Mouse (Mus musculus): ENCODE measurements around the gene Synrg. TPM values are rescaled to one million over a fixed set of nuclear protein-coding genes. Genes with fewer than 3 reads are reported as not detected.
A peak's percentile ranks its signal among the peaks of the same experiment; 100 is the strongest.

Synrg gene
- polyA plus RNA-seq, 1 experiment from 2014 or later, result 26.2 TPM

- H3K9me3 ChIP-seq (ENCODE audit: control insufficient read depth, low read length), result no peaks in the 10 kb centered on the region
- H3K4me2 ChIP-seq (replicated peaks), result 0 out of 2 replicates have a peak overlapping the region, but pooled peaks have one; percentile 0
- H3K4me1 ChIP-seq (replicated peaks; ENCODE audit: control insufficient read depth, insufficient read depth, low read length), result peaks cover 28% of the 10 kb centered on the region
- no peak overlapping the region for H3K4me3 ChIP-seq (replicated peaks; ENCODE audit: low read length)
- H3K36me3 ChIP-seq (replicated peaks; ENCODE audit: control insufficient read depth, insufficient read depth), result peaks cover 38% of the 10 kb centered on the region
- H3K9ac ChIP-seq, result peak overlapping the region; percentile 25; the same call in 1 of the 2 replicates
- H3K27ac ChIP-seq, result peak overlapping the region; percentile 86
- H3K27me3 ChIP-seq (ENCODE audit: control insufficient read depth, insufficient read depth, low read length), result no peaks in the 10 kb centered on the region
- DNase-seq (ENCODE audit: low spot score) (peak; percentile 78), ATAC-seq (ENCODE audit: low FRiP score) (peak; percentile 85)
- WGBS, result 13% methylated on average over 14 of the region's 14 CpGs
Measured at GRCm38 (mm10) chr11:84042808-84043762, 78.9 kb downstream of the Synrg start.

GRCm38 (mm10) chr11:84044988-84045387 is 80.8 kb downstream of the Synrg start:
- Histone ChIP-seq H3K4me3 (replicated peaks; ENCODE audit: low read length) (no peak overlapping the region), H3K9me3 (ENCODE audit: control insufficient read depth, low read length) (no peaks in the 10 kb centered on the region), H3K27ac (no peak overlapping the region), H3K4me2 (replicated peaks) (no peak overlapping the region), H3K4me1 (replicated peaks; ENCODE audit: control insufficient read depth, insufficient read depth, low read length) (peaks cover 28% of the 10 kb centered on the region), H3K36me3 (replicated peaks; ENCODE audit: control insufficient read depth, insufficient read depth) (peaks cover 21% of the 10 kb centered on the region), H3K9ac (no peak overlapping the region), H3K27me3 (ENCODE audit: control insufficient read depth, insufficient read depth, low read length) (no peaks in the 10 kb centered on the region)
- no peak for ATAC-seq (ENCODE audit: low FRiP score)
- WGBS, result 36% methylated on average over 1 of the region's 1 CpGs
- no peak for DNase-seq (ENCODE audit: low spot score)

GRCm38 (mm10) chr11:84047270-84047669 is 83.0 kb downstream of the Synrg start:
- no peak overlapping the region for H3K4me2 ChIP-seq (replicated peaks)
- DNase-seq (ENCODE audit: low spot score) (no peak), ATAC-seq (ENCODE audit: low FRiP score) (no peak)
- no peak overlapping the region for H3K4me3 ChIP-seq (replicated peaks; ENCODE audit: low read length)
- no peak overlapping the region for H3K9ac ChIP-seq
- no peaks in the 10 kb centered on the region for H3K9me3 ChIP-seq (ENCODE audit: control insufficient read depth, low read length)
- H3K27me3 ChIP-seq (ENCODE audit: control insufficient read depth, insufficient read depth, low read length), result no peaks in the 10 kb centered on the region
- H3K4me1 ChIP-seq (replicated peaks; ENCODE audit: control insufficient read depth, insufficient read depth, low read length), result peaks cover 28% of the 10 kb centered on the region
- WGBS, result 68% methylated on average over 4 of the region's 4 CpGs
- H3K36me3 ChIP-seq (replicated peaks; ENCODE audit: control insufficient read depth, insufficient read depth), result no peaks in the 10 kb centered on the region
- H3K27ac ChIP-seq, result no peak overlapping the region

GRCm38 (mm10) chr11:84048411-84048810 is 84.2 kb downstream of the Synrg start:
- ATAC-seq (ENCODE audit: low FRiP score) (no peak), DNase-seq (ENCODE audit: low spot score) (no peak)
- H3K9me3 ChIP-seq (ENCODE audit: control insufficient read depth, low read length), result no peaks in the 10 kb centered on the region
- no peak overlapping the region for H3K4me2 ChIP-seq (replicated peaks)
- H3K27me3 ChIP-seq (ENCODE audit: control insufficient read depth, insufficient read depth, low read length), result no peaks in the 10 kb centered on the region
- H3K4me3 ChIP-seq (replicated peaks; ENCODE audit: low read length), result no peak overlapping the region
- peaks cover 18% of the 10 kb centered on the region for H3K4me1 ChIP-seq (replicated peaks; ENCODE audit: control insufficient read depth, insufficient read depth, low read length)
- H3K27ac ChIP-seq, result no peak overlapping the region
- 50% methylated on average over 10 of the region's 10 CpGs for WGBS
- no peak overlapping the region for H3K9ac ChIP-seq
- H3K36me3 ChIP-seq (replicated peaks; ENCODE audit: control insufficient read depth, insufficient read depth), result no peaks in the 10 kb centered on the region

GRCm38 (mm10) chr11:84053055-84053454 is 88.8 kb downstream of the Synrg start:
- Histone ChIP-seq H3K36me3 (replicated peaks; ENCODE audit: control insufficient read depth, insufficient read depth) (no peaks in the 10 kb centered on the region), H3K4me1 (replicated peaks; ENCODE audit: control insufficient read depth, insufficient read depth, low read length) (no peaks in the 10 kb centered on the region; the same call in 1 of the 2 replicates), H3K27me3 (ENCODE audit: control insufficient read depth, insufficient read depth, low read length) (no peaks in the 10 kb centered on the region), H3K9ac (no peak overlapping the region), H3K4me2 (replicated peaks) (no peak overlapping the region), H3K27ac (no peak overlapping the region), H3K4me3 (replicated peaks; ENCODE audit: low read length) (no peak overlapping the region), H3K9me3 (ENCODE audit: control insufficient read depth, low read length) (no peaks in the 10 kb centered on the region)
- no peak for DNase-seq (ENCODE audit: low spot score)
- WGBS, result 87% methylated on average over 7 of the region's 7 CpGs
- no peak for ATAC-seq (ENCODE audit: low FRiP score)

- DNase-seq (ENCODE audit: low spot score) (peak; percentile 64), ATAC-seq (ENCODE audit: low FRiP score) (0 out of 2 replicates have a peak, but pooled peaks have one; percentile 46)
- Histone ChIP-seq H3K9me3 (ENCODE audit: control insufficient read depth, low read length) (no peaks in the 10 kb centered on the region), H3K27ac (peak overlapping the region; percentile 22; the same call in 1 of the 2 replicates), H3K4me2 (replicated peaks) (no peak overlapping the region), H3K36me3 (replicated peaks; ENCODE audit: control insufficient read depth, insufficient read depth) (no peaks in the 10 kb centered on the region), H3K27me3 (ENCODE audit: control insufficient read depth, insufficient read depth, low read length) (no peaks in the 10 kb centered on the region), H3K9ac (no peak overlapping the region), H3K4me3 (replicated peaks; ENCODE audit: low read length) (no peak overlapping the region), H3K4me1 (replicated peaks; ENCODE audit: control insufficient read depth, insufficient read depth, low read length) (no peaks in the 10 kb centered on the region; the same call in 1 of the 2 replicates)
- 38% methylated on average over 10 of the region's 10 CpGs for WGBS
Measured at GRCm38 (mm10) chr11:84053524-84054163, 89.4 kb downstream of the Synrg start.

- Histone ChIP-seq H3K4me1 (replicated peaks; ENCODE audit: control insufficient read depth, insufficient read depth, low read length) (no peaks in the 10 kb centered on the region; the same call in 1 of the 2 replicates), H3K36me3 (replicated peaks; ENCODE audit: control insufficient read depth, insufficient read depth) (no peaks in the 10 kb centered on the region), H3K4me2 (replicated peaks) (no peak overlapping the region), H3K9me3 (ENCODE audit: control insufficient read depth, low read length) (no peaks in the 10 kb centered on the region), H3K27me3 (ENCODE audit: control insufficient read depth, insufficient read depth, low read length) (no peaks in the 10 kb centered on the region), H3K27ac (no peak overlapping the region), H3K9ac (no peak overlapping the region), H3K4me3 (replicated peaks; ENCODE audit: low read length) (no peak overlapping the region)
- 98% methylated on average over 2 of the region's 2 CpGs for WGBS
- DNase-seq (ENCODE audit: low spot score) (no peak), ATAC-seq (ENCODE audit: low FRiP score) (no peak)
Measured at GRCm38 (mm10) chr11:84057418-84057817, 93.2 kb downstream of the Synrg start.

- H3K4me2 ChIP-seq (replicated peaks), result no peak overlapping the region
- H3K27ac ChIP-seq, result no peak overlapping the region
- H3K4me3 ChIP-seq (replicated peaks; ENCODE audit: low read length), result no peak overlapping the region
- 97% methylated on average over 2 of the region's 2 CpGs for WGBS
- no peaks in the 10 kb centered on the region for H3K4me1 ChIP-seq (replicated peaks; ENCODE audit: control insufficient read depth, insufficient read depth, low read length)
- no peak overlapping the region for H3K9ac ChIP-seq
- no peaks in the 10 kb centered on the region for H3K9me3 ChIP-seq (ENCODE audit: control insufficient read depth, low read length)
- no peaks in the 10 kb centered on the region for H3K27me3 ChIP-seq (ENCODE audit: control insufficient read depth, insufficient read depth, low read length)
- no peak for ATAC-seq (ENCODE audit: low FRiP score)
- no peak for DNase-seq (ENCODE audit: low spot score)
- H3K36me3 ChIP-seq (replicated peaks; ENCODE audit: control insufficient read depth, insufficient read depth), result no peaks in the 10 kb centered on the region
Measured at GRCm38 (mm10) chr11:84059784-84060183, 95.6 kb downstream of the Synrg start.

GRCm38 (mm10) chr11:84060635-84061034 is 96.4 kb downstream of the Synrg start:
- H3K27ac ChIP-seq, result no peak overlapping the region
- no peak overlapping the region for H3K4me2 ChIP-seq (replicated peaks)
- no peak overlapping the region for H3K9ac ChIP-seq
- DNase-seq (ENCODE audit: low spot score), result no peak
- WGBS, result 88% methylated on average over 6 of the region's 6 CpGs
- no peaks in the 10 kb centered on the region for H3K36me3 ChIP-seq (replicated peaks; ENCODE audit: control insufficient read depth, insufficient read depth)
- no peaks in the 10 kb centered on the region for H3K4me1 ChIP-seq (replicated peaks; ENCODE audit: control insufficient read depth, insufficient read depth, low read length)
- no peak overlapping the region for H3K4me3 ChIP-seq (replicated peaks; ENCODE audit: low read length)
- no peaks in the 10 kb centered on the region for H3K9me3 ChIP-seq (ENCODE audit: control insufficient read depth, low read length)
- ATAC-seq (ENCODE audit: low FRiP score), result no peak
- 0 out of 2 replicates have a peak, but pooled peaks cover 3% of the 10 kb centered on the region for H3K27me3 ChIP-seq (ENCODE audit: control insufficient read depth, insufficient read depth, low read length)
